Comparison of ENCODE assay signal across 17 mouse cellular contexts in genomic region chr3:142423501-142423917, GRCm38 (mm10). TPM values are rescaled to one million over a fixed set of nuclear protein-coding genes. Genes with fewer than 3 reads are reported as not detected.
DNase-seq lines count a peak whose midpoint lies in the region; ATAC-seq and TF ChIP-seq lines count a peak whose summit lies in the region.
"Had no signal": no experiment of that assay in that cellular context is flagged by ENCODE, and none has a peak within 500 bp of the region (broad histone marks: within the 10 kb centered on the region; RNA-seq: fewer than 3 reads in every experiment).

No protein-coding gene starts in this region.

- intact Hi-C loops in heart, adult 2 months (cut with DNase I), result no loop called here

- H3K4me3 ChIP-seq in heart, adult 2 months, result no peak overlapping the region
- no peak overlapping the region for H3K4me3 ChIP-seq in lung, embryonic 16.5 days (ENCODE audit: low read length)
- no peak overlapping the region for H3K4me3 ChIP-seq in kidney, embryonic 14.5 days (ENCODE audit: low read length)
- no peak overlapping the region for H3K4me3 ChIP-seq in stomach, embryonic 15.5 days (replicated peaks)
- H3K4me3 ChIP-seq in liver, embryonic 11.5 days (ENCODE audit: low read depth, low read length), result no peak overlapping the region
- H3K4me3 ChIP-seq: forebrain, embryonic 13.5 days; limb, embryonic 15.5 days; neural tube, embryonic 12.5 days had no signal

- H3K4me1 ChIP-seq in heart, adult 2 months (ENCODE audit: control insufficient read depth, insufficient read depth, low read length), result peaks cover 5% of the 10 kb centered on the region; the same call in 1 of the 2 replicates
- H3K4me1 ChIP-seq in lung, embryonic 16.5 days (replicated peaks; ENCODE audit: control insufficient read depth, insufficient read depth, low read length), result peaks cover 3% of the 10 kb centered on the region; the same call in 1 of the 2 replicates
- H3K4me1 ChIP-seq in kidney, embryonic 14.5 days (ENCODE audit: control insufficient read depth, insufficient read depth, low read length), result peaks cover 13% of the 10 kb centered on the region
- H3K4me1 ChIP-seq in stomach, embryonic 15.5 days, result no peaks in the 10 kb centered on the region
- H3K4me1 ChIP-seq in liver, embryonic 11.5 days (replicated peaks; ENCODE audit: control insufficient read depth, insufficient read depth, low read length), result no peaks in the 10 kb centered on the region
- H3K4me1 ChIP-seq: forebrain, embryonic 13.5 days; limb, embryonic 15.5 days; neural tube, embryonic 12.5 days had no signal

- peak overlapping the region; percentile 42 for H3K27ac ChIP-seq in heart, adult 2 months
- H3K27ac ChIP-seq in lung, embryonic 16.5 days (ENCODE audit: low read length), result peak overlapping the region; percentile 30; the same call in 1 of the 2 replicates
- peak overlapping the region; percentile 78 for H3K27ac ChIP-seq in kidney, embryonic 14.5 days (ENCODE audit: low read depth, low read length)
- 0 out of 2 replicates have a peak overlapping the region, but pooled peaks have one; percentile 7 for H3K27ac ChIP-seq in stomach, embryonic 15.5 days
- no peak overlapping the region for H3K27ac ChIP-seq in liver, embryonic 11.5 days (ENCODE audit: low read depth, low read length)
- H3K27ac ChIP-seq: forebrain, embryonic 13.5 days; limb, embryonic 15.5 days; neural tube, embryonic 12.5 days had no signal

- no peaks in the 10 kb centered on the region for H3K79me2 ChIP-seq in heart, adult 2 months (replicated peaks; ENCODE audit: control insufficient read depth, insufficient read depth, low read length)

- no peaks in the 10 kb centered on the region for H3K9me3 ChIP-seq in lung, embryonic 16.5 days (ENCODE audit: control insufficient read depth, low read length)
- H3K9me3 ChIP-seq in kidney, embryonic 14.5 days (ENCODE audit: control insufficient read depth, low read length), result no peaks in the 10 kb centered on the region
- H3K9me3 ChIP-seq in stomach, embryonic 15.5 days, result no peaks in the 10 kb centered on the region
- no peaks in the 10 kb centered on the region for H3K9me3 ChIP-seq in liver, embryonic 11.5 days (ENCODE audit: control insufficient read depth, low read length)
- H3K9me3 ChIP-seq: forebrain, embryonic 13.5 days; limb, embryonic 15.5 days; neural tube, embryonic 12.5 days had no signal

- 57% methylated on average over 4 of the region's 4 CpGs for WGBS in heart, adult 2 months
- 28% methylated on average over 4 of the region's 4 CpGs for WGBS in lung, embryonic 16.5 days
- 44% methylated on average over 4 of the region's 4 CpGs for WGBS in kidney, embryonic 14.5 days
- whole genome bisulfite sequencing in stomach, embryonic 15.5 days, result 37% methylated on average over 4 of the region's 4 CpGs
- 61% methylated on average over 4 of the region's 4 CpGs for WGBS in liver, embryonic 11.5 days

- no peak for TF ChIP-seq CTCF in heart, adult 2 months (IDR thresholded peaks at IDR 0.05)

- no peak overlapping the region for H3K9ac ChIP-seq in heart, adult 2 months (ENCODE audit: low read depth, low read length)
- H3K9ac ChIP-seq in lung, embryonic 16.5 days (ENCODE audit: low read length), result no peak overlapping the region
- no peak overlapping the region for H3K9ac ChIP-seq in kidney, embryonic 14.5 days (ENCODE audit: low read depth, low read length)
- H3K9ac ChIP-seq in stomach, embryonic 15.5 days, result no peak overlapping the region
- no peak overlapping the region for H3K9ac ChIP-seq in liver, embryonic 11.5 days (ENCODE audit: low read depth, low read length)
- H3K9ac ChIP-seq: forebrain, embryonic 13.5 days; limb, embryonic 15.5 days; neural tube, embryonic 12.5 days had no signal

- TF ChIP-seq EP300 in heart, adult 2 months (IDR thresholded peaks at IDR 0.05; ENCODE audit: insufficient read depth, low read depth, low read length), result no peak

- H3K27me3 ChIP-seq in heart, adult 2 months (ENCODE audit: control insufficient read depth, insufficient read depth, low read length), result no peaks in the 10 kb centered on the region
- H3K27me3 ChIP-seq in lung, embryonic 16.5 days (ENCODE audit: control insufficient read depth, insufficient read depth, low read depth, low read length), result no peaks in the 10 kb centered on the region
- H3K27me3 ChIP-seq in kidney, embryonic 14.5 days (ENCODE audit: control insufficient read depth, insufficient read depth, low read length), result no peaks in the 10 kb centered on the region
- H3K27me3 ChIP-seq in stomach, embryonic 15.5 days (replicated peaks), result no peaks in the 10 kb centered on the region
- H3K27me3 ChIP-seq in liver, embryonic 11.5 days (replicated peaks; ENCODE audit: control insufficient read depth, insufficient read depth, low read length), result no peaks in the 10 kb centered on the region
- H3K27me3 ChIP-seq: forebrain, embryonic 13.5 days; limb, embryonic 15.5 days; neural tube, embryonic 12.5 days had no signal

- H3K4me2 ChIP-seq in lung, embryonic 16.5 days (ENCODE audit: low read depth, low read length), result no peak overlapping the region
- no peak overlapping the region for H3K4me2 ChIP-seq in kidney, embryonic 14.5 days (replicated peaks; ENCODE audit: low read depth, low read length)
- no peak overlapping the region for H3K4me2 ChIP-seq in stomach, embryonic 15.5 days
- H3K4me2 ChIP-seq in liver, embryonic 11.5 days, result no peak overlapping the region
- H3K4me2 ChIP-seq: forebrain, embryonic 13.5 days; limb, embryonic 15.5 days; neural tube, embryonic 12.5 days had no signal

- DNase-seq in heart, adult 2 months, result no peak
- no peak for DNase-seq in heart, adult 18-20 months
- DNase-seq in lung, postnatal 4 days, result no peak
- DNase-seq in liver, embryonic 11.5 days (ENCODE audit: low spot score), result no peak
- DNase-seq: adrenal gland, postnatal 14 days; cerebellum, adult 8-10 months; heart, postnatal 4 days; lung, adult 18-20 months; right cerebral cortex, postnatal 25 days; thymus, adult 2 months had no signal

- no peak for TF ChIP-seq POLR2A in heart, adult 2 months (IDR thresholded peaks at IDR 0.05; ENCODE audit: insufficient read depth, low read depth, low read length)

- H3K36me3 ChIP-seq in heart, adult 2 months (ENCODE audit: control insufficient read depth, insufficient read depth, low read length), result peaks cover 6% of the 10 kb centered on the region
- no peaks in the 10 kb centered on the region for H3K36me3 ChIP-seq in lung, embryonic 16.5 days (ENCODE audit: control insufficient read depth, insufficient read depth, low read length)
- H3K36me3 ChIP-seq in kidney, embryonic 14.5 days (ENCODE audit: control insufficient read depth, insufficient read depth, low read length), result no peaks in the 10 kb centered on the region
- H3K36me3 ChIP-seq in stomach, embryonic 15.5 days, result no peaks in the 10 kb centered on the region
- H3K36me3 ChIP-seq in liver, embryonic 11.5 days (ENCODE audit: control insufficient read depth, insufficient read depth, low read length), result no peaks in the 10 kb centered on the region
- H3K36me3 ChIP-seq: limb, embryonic 15.5 days; neural tube, embryonic 12.5 days had no signal

- no peak for ATAC-seq in lung, embryonic 16.5 days (ENCODE audit: low read depth)
- peak; percentile 90 for ATAC-seq in kidney, embryonic 14.5 days (ENCODE audit: low FRiP score, low TSS enrichment)
- ATAC-seq in stomach, embryonic 15.5 days (ENCODE audit: insufficient read depth, low FRiP score, low read depth), result no peak
- ATAC-seq in liver, embryonic 11.5 days (replicated peaks; ENCODE audit: low FRiP score), result no peak
- no peak for ATAC-seq in megakaryocyte progenitor cell, adult 5-6 weeks (replicated peaks; ENCODE audit: poor library complexity)
- ATAC-seq: forebrain, embryonic 13.5 days had no signal

RNA-seq across cellular contexts. Expression of gene Pdlim5, which starts 28.0 kb away (rescaled TPM):
- total RNA-seq in heart, adult 2 months (2021), result 100 to 1,000 TPM; 609 to 668 TPM
- polyA plus RNA-seq in heart, adult 2 months (2012; rRNA removed), result 508 and 956 TPM in 2 replicates
- 100 to 1,000 TPM; 614 to 711 TPM for total RNA-seq in heart, adult 18-20 months (2021)
- polyA plus RNA-seq in lung, embryonic 16.5 days (2015; fragmentation: Nextera tagmentation; extraction: Ambion mirVana), result 28.3 and 33.4 TPM in 2 replicates
- polyA plus RNA-seq in kidney, embryonic 14.5 days (2014; fragmentation: Nextera tagmentation; extraction: Ambion mirVana), result 31.1 and 51.4 TPM in 2 replicates
- polyA plus RNA-seq in stomach, embryonic 15.5 days (2015; fragmentation: Nextera tagmentation; extraction: Ambion mirVana), result 33.4 and 35.9 TPM in 2 replicates
- polyA plus RNA-seq in liver, embryonic 11.5 days (2014; fragmentation: Nextera tagmentation; extraction: Ambion mirVana), result 26.6 and 29.1 TPM in 2 replicates
- 16.3 and 20.2 TPM in 2 replicates for total RNA-seq in megakaryocyte progenitor cell, adult 5-6 weeks (2015)
- 11.5 and 16.7 TPM in 2 replicates for total RNA-seq in megakaryocyte progenitor cell, adult 5-6 weeks (2017)
